Mouse (Mus musculus) layer of hippocampus, postnatal 25 days (tissue): ENCODE measurements around the gene Klhl36. TPM values are rescaled to one million over a fixed set of nuclear protein-coding genes. Genes with fewer than 3 reads are reported as not detected.

Experiments used
- DNase-seq, 2 experiments: peaks; one replicate each; pipeline ENCODE4 v3.0.0; 2022; ENCODE audit warnings: mixed read lengths in 2 of 2, low spot score in 1 of 2; ENCODE audit errors: extremely low spot score in 1 of 2
- total RNA-seq, 2 experiments: library from RNA; stranded (reverse); gene quantifications; 2 replicates each; pipeline ENCODE4 v1.2.3; 2021

Klhl36 gene
- total RNA-seq, 2 experiments from 2014 or later: 8.0 to 8.5 TPM

DNA sequence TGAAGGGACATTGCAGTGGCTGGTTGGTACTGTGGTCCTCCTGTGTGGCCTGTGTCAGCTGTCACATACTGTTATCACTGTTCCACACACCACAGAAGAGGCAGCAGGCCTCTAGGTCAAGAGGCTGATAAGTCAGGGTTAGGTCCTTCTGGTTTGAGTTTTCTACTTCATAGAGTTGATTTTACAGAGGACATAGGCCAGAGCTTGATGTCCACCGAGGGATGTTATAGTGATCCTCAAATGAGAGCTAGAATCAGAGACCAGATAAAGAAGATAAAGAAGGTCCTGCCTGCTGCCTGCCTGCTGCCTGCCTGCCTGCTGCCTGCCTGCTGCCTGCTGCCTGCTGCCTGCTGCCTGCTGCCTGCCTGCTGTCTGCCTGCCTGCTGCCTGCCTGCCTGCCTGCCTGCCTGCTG is 56.1 kb downstream of the Klhl36 start:
- no peak for DNase-seq

DNA sequence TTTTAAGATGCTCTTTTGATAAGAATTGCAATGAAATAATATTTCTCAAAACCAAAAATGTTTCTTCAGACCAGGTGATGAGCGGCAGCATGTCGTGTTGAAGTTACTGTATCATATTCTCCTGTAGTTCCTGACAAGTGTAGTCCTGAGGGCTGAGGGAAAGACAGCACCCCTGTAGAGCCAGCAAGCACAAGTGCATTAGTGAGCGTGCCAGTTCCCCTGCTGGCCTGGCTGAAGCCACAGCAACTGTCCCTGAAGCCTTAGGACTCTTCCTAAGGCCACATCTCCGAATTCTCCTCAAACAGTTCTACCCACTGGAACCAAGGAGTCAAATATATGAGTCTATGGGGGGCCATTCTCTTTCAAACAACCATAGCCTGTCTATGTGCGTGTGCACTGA is 61.2 kb downstream of the Klhl36 start:
- no peak for DNase-seq

DNA sequence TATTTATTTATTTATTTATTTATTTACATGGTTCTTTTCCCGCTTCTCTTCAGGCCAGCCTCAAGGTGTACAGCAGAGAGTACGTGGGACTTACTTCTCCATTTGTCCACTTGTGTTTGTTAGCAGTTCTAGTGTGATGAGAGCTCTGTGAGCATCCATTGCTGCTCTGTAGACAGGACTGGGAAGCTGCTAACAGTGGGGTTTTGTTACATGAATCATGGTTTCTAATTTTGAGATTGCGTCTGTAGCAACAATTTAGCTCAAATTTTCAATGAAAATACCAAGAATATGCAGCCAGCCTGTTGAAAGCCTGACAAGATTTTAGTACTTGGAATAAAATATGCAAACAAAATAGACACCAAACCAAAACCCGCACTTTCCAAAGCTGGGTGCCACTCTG is 63.4 kb downstream of the Klhl36 start:
- no peak for DNase-seq

DNA sequence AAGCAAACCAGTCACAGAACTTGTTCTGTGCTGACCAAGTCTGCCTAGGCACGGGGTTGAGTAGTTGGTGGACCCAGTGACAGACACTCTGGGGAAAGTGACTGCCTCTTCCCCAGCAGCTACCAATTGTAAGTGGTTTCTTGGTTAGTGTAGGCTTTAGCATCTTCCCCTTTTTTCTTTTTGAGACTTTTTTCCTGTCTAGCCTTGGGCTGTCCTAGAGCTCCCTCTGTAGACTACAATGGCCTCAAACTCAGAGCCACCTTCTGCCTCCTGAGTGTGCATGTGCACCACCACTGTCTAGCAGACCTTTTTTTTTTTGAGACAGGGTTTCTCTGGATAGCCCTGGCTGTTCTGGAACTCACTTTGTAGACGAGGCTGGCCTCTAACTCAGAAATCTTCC is 64.4 kb downstream of the Klhl36 start:
- no peak for DNase-seq

Other genes starting within 250 kb of the Klhl36 start
- gene Adad2, start 249.5 kb upstream of the Klhl36 start, total RNA-seq: under 1 TPM in 1 of 2 experiments, not detected in 1; 0.39 TPM
- 1 to 10 TPM; 3.4 to 4.6 TPM for gene Kcng4, start 226.6 kb upstream of the Klhl36 start, total RNA-seq
- gene Wfdc1, start 195.9 kb upstream of the Klhl36 start, total RNA-seq: 1 to 10 TPM; 6.6 to 8.4 TPM
- gene Atp2c2, start 162.3 kb upstream of the Klhl36 start, total RNA-seq: 1 to 10 TPM; 1.8 to 1.9 TPM
- 10 to 100 TPM; 14.1 to 17.0 TPM for gene Tldc1, start 83.8 kb upstream of the Klhl36 start, total RNA-seq
- gene Cotl1, start 21.7 kb upstream of the Klhl36 start, total RNA-seq: 100 to 1,000 TPM; 121 to 140 TPM
- 10 to 100 TPM; 84.3 to 99.0 TPM for gene Usp10, start 48.1 kb downstream of the Klhl36 start, total RNA-seq
- 1 to 10 TPM; 8.8 TPM for gene Gm20388, start 48.6 kb downstream of the Klhl36 start, total RNA-seq
- 1 to 10 TPM; 1.4 to 2.1 TPM for gene Crispld2, start 130.2 kb downstream of the Klhl36 start, total RNA-seq
- gene Zdhhc7, start 239.2 kb downstream of the Klhl36 start, total RNA-seq: 10 to 100 TPM; 36.5 to 40.0 TPM